Mouse (Mus musculus): ENCODE measurements around the gene Hivep3. TPM values are rescaled to one million over a fixed set of nuclear protein-coding genes. Genes with fewer than 3 reads are reported as not detected.
A peak's percentile ranks its signal among the peaks of the same experiment; 100 is the strongest.

Gene Hivep3
- polyA plus RNA-seq, 1 experiment from 2014 or later: 3.2 TPM

- DNase-seq (ENCODE audit: low spot score): no peak
- no peak overlapping the region for H3K27ac ChIP-seq
- WGBS: 88% methylated on average over 11 of the region's 11 CpGs
- H3K4me3 ChIP-seq: no peak overlapping the region
- no peaks in the 10 kb centered on the region for H3K9me3 ChIP-seq
- H3K27me3 ChIP-seq (ENCODE audit: insufficient read depth, poor library complexity, severe bottlenecking): 0 out of 2 replicates have a peak, but pooled peaks cover 5% of the 10 kb centered on the region
- H3K4me1 ChIP-seq: peaks cover 7% of the 10 kb centered on the region
- H3K36me3 ChIP-seq: no peaks in the 10 kb centered on the region
Observed at GRCm38 (mm10) chr4:120062754-120063153, 329.2 kb downstream of the Hivep3 start.

GRCm38 (mm10) chr4:120063353-120064124 lies 330.0 kb downstream of the Hivep3 start:
- no peaks in the 10 kb centered on the region for H3K9me3 ChIP-seq
- H3K27me3 ChIP-seq (ENCODE audit: insufficient read depth, poor library complexity, severe bottlenecking): 0 out of 2 replicates have a peak, but pooled peaks cover 5% of the 10 kb centered on the region
- H3K36me3 ChIP-seq: no peaks in the 10 kb centered on the region
- no peak for DNase-seq (ENCODE audit: low spot score)
- no peak overlapping the region for H3K4me3 ChIP-seq
- peaks cover 7% of the 10 kb centered on the region for H3K4me1 ChIP-seq
- WGBS: 84% methylated on average over 20 of the region's 20 CpGs
- no peak overlapping the region for H3K27ac ChIP-seq

GRCm38 (mm10) chr4:120064696-120065095 lies 331.1 kb downstream of the Hivep3 start, which contains the start of gene AL607142.1:
Gene AL607142.1, plus strand, starts transcription at chr4:120064996.
- Histone ChIP-seq H3K9me3 (no peaks in the 10 kb centered on the region), H3K27ac (peak within 1 kb of the TSS; percentile 3; the same call in 1 of the 2 replicates), H3K4me3 (no peak within 1 kb of the TSS), H3K27me3 (ENCODE audit: insufficient read depth, poor library complexity, severe bottlenecking) (0 out of 2 replicates have a peak, but pooled peaks cover 5% of the 10 kb centered on the region), H3K4me1 (peaks cover 16% of the 10 kb centered on the region), H3K36me3 (no peaks in the 10 kb centered on the region)
- DNase-seq (ENCODE audit: low spot score): no peak
- 86% methylated on average over 10 of the region's 10 CpGs for WGBS

- Histone ChIP-seq H3K4me3 (no peak overlapping the region), H3K36me3 (no peaks in the 10 kb centered on the region), H3K27me3 (ENCODE audit: insufficient read depth, poor library complexity, severe bottlenecking) (0 out of 2 replicates have a peak, but pooled peaks cover 5% of the 10 kb centered on the region), H3K9me3 (no peaks in the 10 kb centered on the region), H3K4me1 (peaks cover 25% of the 10 kb centered on the region), H3K27ac (no peak overlapping the region)
- DNase-seq (ENCODE audit: low spot score): no peak
- 80% methylated on average over 9 of the region's 9 CpGs for WGBS
Observed at GRCm38 (mm10) chr4:120066841-120067591, 333.4 kb downstream of the Hivep3 start.

- Histone ChIP-seq H3K27ac (no peak overlapping the region), H3K9me3 (no peaks in the 10 kb centered on the region), H3K36me3 (no peaks in the 10 kb centered on the region), H3K4me1 (peaks cover 25% of the 10 kb centered on the region), H3K27me3 (ENCODE audit: insufficient read depth, poor library complexity, severe bottlenecking) (0 out of 2 replicates have a peak, but pooled peaks cover 5% of the 10 kb centered on the region), H3K4me3 (no peak overlapping the region)
- 87% methylated on average over 8 of the region's 8 CpGs for WGBS
- no peak for DNase-seq (ENCODE audit: low spot score)
Observed at GRCm38 (mm10) chr4:120067592-120068235, 334.1 kb downstream of the Hivep3 start.

- Histone ChIP-seq H3K4me3 (no peak overlapping the region), H3K36me3 (no peaks in the 10 kb centered on the region), H3K4me1 (peaks cover 28% of the 10 kb centered on the region), H3K27me3 (ENCODE audit: insufficient read depth, poor library complexity, severe bottlenecking) (0 out of 2 replicates have a peak, but pooled peaks cover 5% of the 10 kb centered on the region), H3K9me3 (no peaks in the 10 kb centered on the region), H3K27ac (peak overlapping the region; percentile 49; the same call in 1 of the 2 replicates)
- 54% methylated on average over 3 of the region's 3 CpGs for WGBS
- no peak for DNase-seq (ENCODE audit: low spot score)
Observed at GRCm38 (mm10) chr4:120068883-120069581, 335.4 kb downstream of the Hivep3 start.

- Histone ChIP-seq H3K36me3 (no peaks in the 10 kb centered on the region), H3K27ac (peak overlapping the region; percentile 49; the same call in 1 of the 2 replicates), H3K27me3 (ENCODE audit: insufficient read depth, poor library complexity, severe bottlenecking) (0 out of 2 replicates have a peak, but pooled peaks cover 5% of the 10 kb centered on the region), H3K4me3 (no peak overlapping the region), H3K4me1 (peaks cover 31% of the 10 kb centered on the region), H3K9me3 (no peaks in the 10 kb centered on the region)
- 75% methylated on average over 3 of the region's 3 CpGs for WGBS
- no peak for DNase-seq (ENCODE audit: low spot score)
Observed at GRCm38 (mm10) chr4:120069582-120069980, 336.0 kb downstream of the Hivep3 start.

- no peak for DNase-seq (ENCODE audit: low spot score)
- WGBS: 73% methylated on average over 3 of the region's 3 CpGs
- H3K4me1 ChIP-seq: peaks cover 32% of the 10 kb centered on the region
- no peaks in the 10 kb centered on the region for H3K36me3 ChIP-seq
- no peak overlapping the region for H3K4me3 ChIP-seq
- 0 out of 2 replicates have a peak, but pooled peaks cover 5% of the 10 kb centered on the region for H3K27me3 ChIP-seq (ENCODE audit: insufficient read depth, poor library complexity, severe bottlenecking)
- H3K27ac ChIP-seq: no peak overlapping the region
- H3K9me3 ChIP-seq: no peaks in the 10 kb centered on the region
Observed at GRCm38 (mm10) chr4:120071411-120071810, 337.8 kb downstream of the Hivep3 start.

- H3K36me3 ChIP-seq: no peaks in the 10 kb centered on the region
- no peak for DNase-seq (ENCODE audit: low spot score)
- H3K4me1 ChIP-seq: peaks cover 32% of the 10 kb centered on the region
- 65% methylated on average over 15 of the region's 15 CpGs for WGBS
- no peak overlapping the region for H3K27ac ChIP-seq
- 0 out of 2 replicates have a peak, but pooled peaks cover 5% of the 10 kb centered on the region for H3K27me3 ChIP-seq (ENCODE audit: insufficient read depth, poor library complexity, severe bottlenecking)
- H3K9me3 ChIP-seq: no peaks in the 10 kb centered on the region
- H3K4me3 ChIP-seq: no peak overlapping the region
Observed at GRCm38 (mm10) chr4:120071842-120072507, 338.4 kb downstream of the Hivep3 start.

- Histone ChIP-seq H3K27me3 (ENCODE audit: insufficient read depth, poor library complexity, severe bottlenecking) (no peaks in the 10 kb centered on the region), H3K27ac (no peak overlapping the region), H3K36me3 (no peaks in the 10 kb centered on the region), H3K9me3 (no peaks in the 10 kb centered on the region), H3K4me3 (no peak overlapping the region), H3K4me1 (peaks cover 30% of the 10 kb centered on the region)
- DNase-seq (ENCODE audit: low spot score): no peak
- WGBS: 71% methylated on average over 5 of the region's 5 CpGs
Observed at GRCm38 (mm10) chr4:120074061-120074460, 340.5 kb downstream of the Hivep3 start.

GRCm38 (mm10) chr4:120077322-120077721 lies 343.7 kb downstream of the Hivep3 start:
- no peaks in the 10 kb centered on the region for H3K9me3 ChIP-seq
- peaks cover 14% of the 10 kb centered on the region for H3K4me1 ChIP-seq
- DNase-seq (ENCODE audit: low spot score): no peak
- H3K36me3 ChIP-seq: no peaks in the 10 kb centered on the region
- no peaks in the 10 kb centered on the region for H3K27me3 ChIP-seq (ENCODE audit: insufficient read depth, poor library complexity, severe bottlenecking)
- H3K27ac ChIP-seq: no peak overlapping the region
- 84% methylated on average over 8 of the region's 8 CpGs for WGBS
- no peak overlapping the region for H3K4me3 ChIP-seq

GRCm38 (mm10) chr4:120082527-120082926 lies 348.9 kb downstream of the Hivep3 start:
- no peak overlapping the region for H3K27ac ChIP-seq
- DNase-seq (ENCODE audit: low spot score): no peak
- 81% methylated on average over 5 of the region's 5 CpGs for WGBS
- no peaks in the 10 kb centered on the region for H3K36me3 ChIP-seq
- no peaks in the 10 kb centered on the region for H3K4me1 ChIP-seq
- H3K9me3 ChIP-seq: no peaks in the 10 kb centered on the region
- H3K4me3 ChIP-seq: no peak overlapping the region
- no peaks in the 10 kb centered on the region for H3K27me3 ChIP-seq (ENCODE audit: insufficient read depth, poor library complexity, severe bottlenecking)
